Mouse (Mus musculus) olfactory bulb, adult 2 months (tissue): ENCODE results near the gene Oxsr1.

Source experiments
- CTCF ChIP-seq: fragments of 200-500 bp; IDR thresholded peaks from 2 replicates; pipeline ENCODE4 v1.5.1; 2012; ENCODE audit warnings: low read depth, mild to moderate bottlenecking, low read length, moderate library complexity; ENCODE audit not compliant: insufficient read depth
- POLR2A ChIP-seq: fragments of 200-500 bp; IDR thresholded peaks from 2 replicates; pipeline ENCODE4 v1.6.1; 2012; ENCODE audit warnings: mild to moderate bottlenecking, low read depth, low read length, moderate library complexity; ENCODE audit not compliant: insufficient read depth

DNA sequence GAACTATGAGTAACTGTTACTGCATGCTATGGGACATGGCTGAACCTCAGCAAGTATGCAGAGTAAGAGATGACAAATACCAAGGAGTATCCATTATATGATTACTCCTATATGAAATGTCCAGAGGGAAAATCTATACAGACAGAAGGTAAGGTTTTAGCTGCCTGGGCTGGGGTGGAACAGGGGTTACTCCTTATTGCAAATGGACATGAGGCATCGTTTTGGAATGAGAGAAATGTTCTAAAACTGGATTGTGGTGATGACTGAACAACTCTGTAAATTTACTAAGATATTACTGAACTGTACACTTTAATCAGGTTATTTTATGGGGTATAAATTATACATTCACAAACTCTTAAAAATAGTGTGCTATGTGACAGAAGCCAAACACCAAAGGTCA lies 3.3 kb downstream of the Oxsr1 start:
- TF ChIP-seq POLR2A (no peak), CTCF (no peak)
